Mouse (Mus musculus) embryonic facial prominence, embryonic 13.5 days (tissue): ENCODE results near the gene Pxk. TPM values are rescaled to one million over a fixed set of nuclear protein-coding genes. Genes with fewer than 3 reads are reported as not detected.

Source experiments
- ATAC-seq: fragments of 200-750 bp; cut with Nextera tagmentation; 2 replicates; pipeline ENCODE4 v1.8.0; 2017; ENCODE audit warnings: low read depth; ENCODE audit not compliant: insufficient number of reproducible peaks, insufficient read depth, low FRiP score, low TSS enrichment
- H3K27ac ChIP-seq: fragments of 300-500 bp; sonication (generic); 2 replicates; pipeline ENCODE4 v1.5.1; 2015; ENCODE audit warnings: moderate library complexity, mild to moderate bottlenecking, inconsistent platforms
- H3K27me3 ChIP-seq: fragments of 300-500 bp; sonication (generic); 2 replicates; pipeline ENCODE4 v1.6.1; 2015; ENCODE audit warnings: mild to moderate bottlenecking, inconsistent platforms
- H3K36me3 ChIP-seq: fragments of 300-500 bp; sonication (generic); 2 replicates; pipeline ENCODE4 v1.6.1; 2015; ENCODE audit warnings: mild to moderate bottlenecking, inconsistent platforms
- H3K4me1 ChIP-seq: fragments of 300-500 bp; sonication (generic); 2 replicates; pipeline ENCODE4 v1.6.1; 2015; ENCODE audit warnings: inconsistent platforms
- H3K4me2 ChIP-seq: fragments of 300-500 bp; sonication (generic); 2 replicates; pipeline ENCODE4 v1.6.1; 2015; ENCODE audit warnings: moderate library complexity, mild to moderate bottlenecking, inconsistent platforms
- H3K4me3 ChIP-seq: fragments of 300-500 bp; sonication (generic); 2 replicates; pipeline ENCODE4 v1.5.1; 2015; ENCODE audit warnings: mild to moderate bottlenecking, inconsistent platforms
- H3K9ac ChIP-seq: fragments of 300-500 bp; sonication (generic); 2 replicates; pipeline ENCODE4 v1.6.1; 2015; ENCODE audit warnings: mild to moderate bottlenecking, inconsistent platforms
- H3K9me3 ChIP-seq: fragments of 300-500 bp; sonication (generic); 2 replicates; pipeline ENCODE4 v1.6.1; 2016; ENCODE audit warnings: inconsistent platforms
- WGBS: fragments of 180-500 bp; shearing (Covaris S2); methylation state at CpG from one replicate; pipeline ENCODE4 v1.1.7; 2015; ENCODE audit warnings: mixed read lengths; 5-methylcytosine and 5-hydroxymethylcytosine counted together
- polyA plus RNA-seq: library from polyadenylated mRNA; unstranded; fragments of >200 nt; fragmentation: Nextera tagmentation; extraction: Ambion mirVana; gene quantifications from 2 replicates; pipeline ENCODE4 v1.2.1, GENCODE M21; 2015

Gene Pxk
- 34.3 and 39.0 TPM in 2 replicates for polyA plus RNA-seq

- Histone ChIP-seq H3K27ac (no peak within 1 kb of the TSS; the same call in 1 of the 2 replicates), H3K27me3 (no peaks in the 10 kb centered on the region), H3K9ac (peak within 1 kb of the TSS; percentile 83), H3K9me3 (no peaks in the 10 kb centered on the region), H3K4me3 (peak within 1 kb of the TSS; percentile 92), H3K36me3 (no peaks in the 10 kb centered on the region), H3K4me1 (peaks cover 10% of the 10 kb centered on the region; the same call in 1 of the 2 replicates), H3K4me2 (peak within 1 kb of the TSS; percentile 79)
- peak; percentile 89 for ATAC-seq
- under 1% methylated on average over 88 of the region's 89 CpGs for WGBS
These were observed at the start of gene Pxk for GRCm38 (mm10) chr14:8097978-8098686. Pxk (plus strand) TSS chr14:8098211.

GRCm38 (mm10) chr14:8049334-8049733 is 48.7 kb upstream of the Pxk start:
- WGBS = 88% methylated on average over 10 of the region's 10 CpGs
- Histone ChIP-seq H3K27ac (no peak overlapping the region), H3K4me2 (no peak overlapping the region), H3K4me1 (peaks cover 4% of the 10 kb centered on the region), H3K27me3 (no peaks in the 10 kb centered on the region), H3K9ac (no peak overlapping the region), H3K36me3 (peaks cover 54% of the 10 kb centered on the region), H3K4me3 (no peak overlapping the region), H3K9me3 (no peaks in the 10 kb centered on the region)
- no peak for ATAC-seq

GRCm38 (mm10) chr14:8051869-8052268 is 46.1 kb upstream of the Pxk start:
- Histone ChIP-seq H3K4me3 (no peak overlapping the region), H3K27ac (no peak overlapping the region), H3K4me2 (no peak overlapping the region), H3K9ac (no peak overlapping the region), H3K4me1 (peaks cover 5% of the 10 kb centered on the region), H3K9me3 (no peaks in the 10 kb centered on the region), H3K36me3 (peaks cover 47% of the 10 kb centered on the region), H3K27me3 (no peaks in the 10 kb centered on the region)
- no peak for ATAC-seq
- WGBS = 91% methylated on average over 2 of the region's 2 CpGs

GRCm38 (mm10) chr14:8052661-8053060 is 45.4 kb upstream of the Pxk start:
- H3K4me1 ChIP-seq = peaks cover 5% of the 10 kb centered on the region
- no peaks in the 10 kb centered on the region for H3K9me3 ChIP-seq
- 96% methylated on average over 7 of the region's 7 CpGs for WGBS
- H3K4me3 ChIP-seq = no peak overlapping the region
- H3K36me3 ChIP-seq = peaks cover 39% of the 10 kb centered on the region
- H3K9ac ChIP-seq = no peak overlapping the region
- H3K4me2 ChIP-seq = no peak overlapping the region
- no peak overlapping the region for H3K27ac ChIP-seq
- H3K27me3 ChIP-seq = no peaks in the 10 kb centered on the region
- ATAC-seq = no peak

GRCm38 (mm10) chr14:8054310-8055102 is 43.5 kb upstream of the Pxk start:
- H3K4me1 ChIP-seq = peaks cover 5% of the 10 kb centered on the region
- no peak overlapping the region for H3K4me3 ChIP-seq
- H3K9me3 ChIP-seq = no peaks in the 10 kb centered on the region
- peaks cover 23% of the 10 kb centered on the region for H3K36me3 ChIP-seq
- H3K27me3 ChIP-seq = no peaks in the 10 kb centered on the region
- H3K4me2 ChIP-seq = no peak overlapping the region; the same call in 1 of the 2 replicates
- H3K27ac ChIP-seq = no peak overlapping the region
- 29% methylated on average over 17 of the region's 17 CpGs for WGBS
- ATAC-seq = peak; percentile 71
- no peak overlapping the region for H3K9ac ChIP-seq

- no peak overlapping the region for H3K4me2 ChIP-seq
- no peak overlapping the region for H3K27ac ChIP-seq
- ATAC-seq = no peak
- H3K36me3 ChIP-seq = peaks cover 18% of the 10 kb centered on the region
- H3K9me3 ChIP-seq = no peaks in the 10 kb centered on the region
- H3K27me3 ChIP-seq = no peaks in the 10 kb centered on the region
- peaks cover 5% of the 10 kb centered on the region for H3K4me1 ChIP-seq
- H3K9ac ChIP-seq = no peak overlapping the region
- whole genome bisulfite sequencing = 89% methylated on average over 5 of the region's 5 CpGs
- no peak overlapping the region for H3K4me3 ChIP-seq
These were observed 41.9 kb upstream of the Pxk start for GRCm38 (mm10) chr14:8056076-8056475.

- Histone ChIP-seq H3K27ac (no peak overlapping the region), H3K4me2 (no peak overlapping the region), H3K4me3 (no peak overlapping the region), H3K9ac (no peak overlapping the region), H3K27me3 (no peaks in the 10 kb centered on the region), H3K36me3 (peaks cover 11% of the 10 kb centered on the region; the same call in 1 of the 2 replicates), H3K9me3 (no peaks in the 10 kb centered on the region), H3K4me1 (peaks cover 8% of the 10 kb centered on the region; the same call in 1 of the 2 replicates)
- 93% methylated on average over 7 of the region's 7 CpGs for WGBS
- ATAC-seq = no peak
These were observed 38.1 kb upstream of the Pxk start for GRCm38 (mm10) chr14:8059938-8060337.

GRCm38 (mm10) chr14:8062076-8062475 is 35.9 kb upstream of the Pxk start:
- Histone ChIP-seq H3K9ac (no peak overlapping the region), H3K4me3 (no peak overlapping the region), H3K27me3 (no peaks in the 10 kb centered on the region), H3K27ac (0 out of 2 replicates have a peak overlapping the region, but pooled peaks have one; percentile 39), H3K36me3 (no peaks in the 10 kb centered on the region), H3K4me1 (peaks cover 8% of the 10 kb centered on the region; the same call in 1 of the 2 replicates), H3K9me3 (no peaks in the 10 kb centered on the region), H3K4me2 (no peak overlapping the region)
- no peak for ATAC-seq
- WGBS = 39% methylated on average over 3 of the region's 3 CpGs

GRCm38 (mm10) chr14:8062537-8063301 is 35.3 kb upstream of the Pxk start:
- Histone ChIP-seq H3K36me3 (no peaks in the 10 kb centered on the region), H3K4me3 (no peak overlapping the region), H3K27ac (peak overlapping the region; percentile 39; the same call in 1 of the 2 replicates), H3K9ac (no peak overlapping the region), H3K4me1 (peaks cover 8% of the 10 kb centered on the region; the same call in 1 of the 2 replicates), H3K9me3 (no peaks in the 10 kb centered on the region), H3K4me2 (no peak overlapping the region), H3K27me3 (no peaks in the 10 kb centered on the region)
- ATAC-seq = no peak
- WGBS = 30% methylated on average over 3 of the region's 3 CpGs

GRCm38 (mm10) chr14:8063835-8064785 is 33.9 kb upstream of the Pxk start:
- WGBS = 82% methylated on average over 8 of the region's 8 CpGs
- H3K27ac ChIP-seq = no peak overlapping the region
- H3K4me3 ChIP-seq = no peak overlapping the region
- no peak overlapping the region for H3K4me2 ChIP-seq
- no peaks in the 10 kb centered on the region for H3K27me3 ChIP-seq
- H3K36me3 ChIP-seq = no peaks in the 10 kb centered on the region
- no peak for ATAC-seq
- H3K9ac ChIP-seq = no peak overlapping the region
- no peaks in the 10 kb centered on the region for H3K9me3 ChIP-seq
- peaks cover 8% of the 10 kb centered on the region; the same call in 1 of the 2 replicates for H3K4me1 ChIP-seq
